35 mouse cellular contexts compared by ENCODE assay signal in genomic region chr10:94304064-94304657, GRCm38 (mm10). TPM values are rescaled to one million over a fixed set of nuclear protein-coding genes. Genes with fewer than 3 reads are reported as not detected.
DNase-seq lines count a peak whose midpoint lies in the region; ATAC-seq lines count a peak whose summit lies in the region.
"Had no signal": no experiment of that assay in that cellular context is flagged by ENCODE, and none has a peak within 500 bp of the region (broad histone marks: within the 10 kb centered on the region; RNA-seq: fewer than 3 reads in every experiment).

No protein-coding gene starts in this region.

- H3K36me3 ChIP-seq in neural tube, embryonic 14.5 days (ENCODE audit: control insufficient read depth, insufficient read depth, low read length), result no peaks in the 10 kb centered on the region
- H3K36me3 ChIP-seq: embryonic facial prominence, embryonic 12.5 days; kidney, embryonic 15.5 days; limb, embryonic 13.5 days; lung, embryonic 15.5 days; midbrain, embryonic 12.5 days had no signal

- no peak overlapping the region for H3K4me2 ChIP-seq in neural tube, embryonic 14.5 days (ENCODE audit: low read depth, low read length)
- H3K4me2 ChIP-seq: embryonic facial prominence, embryonic 12.5 days; kidney, embryonic 15.5 days; limb, embryonic 13.5 days; liver, embryonic 11.5 days; lung, embryonic 15.5 days; midbrain, embryonic 12.5 days had no signal

- no peaks in the 10 kb centered on the region for H3K9me3 ChIP-seq in neural tube, embryonic 14.5 days (ENCODE audit: control insufficient read depth, low read length)
- H3K9me3 ChIP-seq: embryonic facial prominence, embryonic 12.5 days; kidney, embryonic 15.5 days; limb, embryonic 13.5 days; lung, embryonic 15.5 days; midbrain, embryonic 12.5 days had no signal

- peak; percentile 22 for DNase-seq in heart, adult 11 months
- no peak for DNase-seq in heart, postnatal 10 days
- peak; percentile 85 for DNase-seq in MN1 (ENCODE audit: low spot score)
- peak; percentile 28 for DNase-seq in R1 (ENCODE audit: low read depth, low spot score)
- no peak for DNase-seq in urinary bladder, postnatal 25 days (ENCODE audit: low spot score)
- no peak for DNase-seq in layer of hippocampus, adult 11-12 months (ENCODE audit: low spot score)
- DNase-seq: adrenal gland, adult 8-10 months; B cell, adult 2 months; cerebellum, adult 11 months; cerebellum, adult 9-10 months; embryo, embryonic 11 days; gastrocnemius, postnatal 10 days; kidney, adult 11 months; kidney, postnatal 25 days; right cerebral cortex, postnatal 4 days; thymus, adult 2 months; thymus, postnatal 36 days had no signal

- H3K27ac ChIP-seq in neural tube, embryonic 14.5 days (ENCODE audit: low read depth, low read length), result peak overlapping the region; percentile 52
- H3K27ac ChIP-seq: embryonic facial prominence, embryonic 12.5 days; kidney, embryonic 15.5 days; limb, embryonic 13.5 days; lung, embryonic 15.5 days; midbrain, embryonic 12.5 days had no signal

- H3K4me1 ChIP-seq in neural tube, embryonic 14.5 days (ENCODE audit: control insufficient read depth, insufficient read depth, low read length), result no peaks in the 10 kb centered on the region
- H3K4me1 ChIP-seq: embryonic facial prominence, embryonic 12.5 days; kidney, embryonic 15.5 days; limb, embryonic 13.5 days; lung, embryonic 15.5 days; midbrain, embryonic 12.5 days had no signal

- intact Hi-C loops in heart, postnatal 10 days (cut with DNase I), result no loop called here

- no peak overlapping the region for H3K9ac ChIP-seq in neural tube, embryonic 14.5 days (replicated peaks; ENCODE audit: low read depth, low read length)
- H3K9ac ChIP-seq: embryonic facial prominence, embryonic 12.5 days; kidney, embryonic 15.5 days; limb, embryonic 13.5 days; lung, embryonic 15.5 days; midbrain, embryonic 12.5 days had no signal

- no peaks in the 10 kb centered on the region for H3K27me3 ChIP-seq in neural tube, embryonic 14.5 days (ENCODE audit: control insufficient read depth, insufficient read depth, low read length)
- H3K27me3 ChIP-seq: embryonic facial prominence, embryonic 12.5 days; kidney, embryonic 15.5 days; limb, embryonic 13.5 days; lung, embryonic 15.5 days; midbrain, embryonic 12.5 days had no signal

- ATAC-seq in neural tube, embryonic 14.5 days (ENCODE audit: low read depth), result no peak; the same call in 1 of the 2 replicates

- WGBS in neural tube, embryonic 14.5 days, result 53% methylated on average over 9 of the region's 9 CpGs

- no peak overlapping the region for H3K4me3 ChIP-seq in neural tube, embryonic 14.5 days (ENCODE audit: low read depth, low read length)
- H3K4me3 ChIP-seq: embryonic facial prominence, embryonic 12.5 days; kidney, embryonic 15.5 days; limb, embryonic 13.5 days; lung, embryonic 15.5 days; midbrain, embryonic 12.5 days; myocyte had no signal

RNA-seq across cellular contexts. Expression of gene Gm4792, which starts 5.7 kb away (rescaled TPM):
- total RNA-seq in heart, postnatal 10 days (2021), result not detected
- polyA plus RNA-seq in neural tube, embryonic 14.5 days (2014; fragmentation: Nextera tagmentation; extraction: Ambion mirVana), result 0.74 TPM in 1 of 2 replicates, not detected in the other
- total RNA-seq: adrenal gland, adult 8-10 months; gastrocnemius, postnatal 10 days; heart, postnatal 25 days; layer of hippocampus, adult 8-10 months; layer of hippocampus, postnatal 25 days; left cerebral cortex, adult 8-10 months; left cerebral cortex, postnatal 36 days; megakaryocyte progenitor cell, adult 5-6 weeks; neutrophil, adult 5-6 weeks had no signal
- polyA plus RNA-seq: embryonic facial prominence, embryonic 12.5 days; gonadal fat pad, adult 2 months; heart, embryonic 14.5 days; kidney, embryonic 15.5 days; limb, embryonic 13.5 days; liver, embryonic 11.5 days; liver, embryonic 16.5 days; lung, embryonic 15.5 days; myocyte; thymus, adult 2 months had no signal

RNA-seq across cellular contexts. Expression of gene Tmcc3, which starts 7.6 kb away (rescaled TPM):
- total RNA-seq in heart, postnatal 10 days (2021), result 10 to 100 TPM; 30.9 to 34.0 TPM
- 19.1 and 24.2 TPM in 2 replicates for polyA plus RNA-seq in neural tube, embryonic 14.5 days (2014; fragmentation: Nextera tagmentation; extraction: Ambion mirVana)

Comparison
In these comparisons a context has a peak if more than half of its experiments do, and no peak if none do; other contexts are left out.
1. DNase-seq: peak in heart, adult 11 months (single experiment), MN1 (single experiment) and R1 (single experiment); none in heart, postnatal 10 days (0 of 2), urinary bladder, postnatal 25 days (single experiment) and layer of hippocampus, adult 11-12 months (single experiment).